Mouse (Mus musculus): ENCODE measurements at regions not wholly inside any gene's neighbourhood (a gene's known extent, or its start where the extent isn't known, plus 50 kb on each side); places are given as distances from the start of the nearest gene placed in this dataset.

DNA sequence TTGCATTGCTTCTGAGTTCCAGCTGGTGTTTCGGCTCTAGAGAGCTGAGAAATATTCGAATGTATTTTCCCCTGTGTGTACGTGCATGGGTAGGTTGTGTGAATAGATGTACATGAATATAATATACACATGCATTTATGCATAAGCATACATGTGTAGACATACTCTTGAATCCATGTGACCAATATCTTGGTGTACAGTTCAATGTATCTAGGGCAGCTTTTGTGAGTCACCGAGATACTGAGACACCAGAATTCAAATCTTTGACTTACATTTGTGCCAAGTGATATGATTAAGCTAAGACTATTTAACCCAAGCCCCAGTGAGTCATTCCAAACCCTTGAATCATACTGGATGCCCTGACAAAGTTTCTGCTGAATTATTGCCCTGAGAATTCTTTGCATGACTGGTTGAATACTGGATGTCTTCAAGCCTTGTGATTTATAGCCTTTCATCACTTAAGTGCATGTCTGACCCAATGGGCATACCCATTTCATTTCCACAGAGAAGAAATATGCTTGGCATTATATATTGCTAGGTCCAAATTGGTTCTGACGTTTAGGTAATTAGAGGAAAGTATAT, 103.3 kb upstream of the Tsc22d2 start:
- Histone ChIP-seq H3K9ac (ENCODE audit: low read depth, poor library complexity, severe bottlenecking) (no peak overlapping the region), H3K27me3 (ENCODE audit: control insufficient read depth, insufficient read depth, low read length, poor library complexity, severe bottlenecking) (no peaks in the 10 kb centered on the region), H3K4me1 (ENCODE audit: control insufficient read depth, insufficient read depth, low read length) (no peaks in the 10 kb centered on the region), H3K9me3 (replicated peaks; ENCODE audit: control insufficient read depth, insufficient read depth, low read length, poor library complexity, severe bottlenecking) (no peaks in the 10 kb centered on the region), H3K36me3 (ENCODE audit: control insufficient read depth, insufficient read depth, low read length, poor library complexity, severe bottlenecking) (no peaks in the 10 kb centered on the region), H3K4me3 (ENCODE audit: low read depth, low read length) (no peak overlapping the region), H3K27ac (ENCODE audit: insufficient read depth, low read length) (no peak overlapping the region)
- TF ChIP-seq POLR2A (IDR thresholded peaks at IDR 0.05; ENCODE audit: insufficient read depth, low read length) (no peak), CTCF (IDR thresholded peaks at IDR 0.05; ENCODE audit: low read depth, low read length) (no peak), EP300 (IDR thresholded peaks at IDR 0.05; ENCODE audit: insufficient read depth, low read depth, low read length) (no peak)

DNA sequence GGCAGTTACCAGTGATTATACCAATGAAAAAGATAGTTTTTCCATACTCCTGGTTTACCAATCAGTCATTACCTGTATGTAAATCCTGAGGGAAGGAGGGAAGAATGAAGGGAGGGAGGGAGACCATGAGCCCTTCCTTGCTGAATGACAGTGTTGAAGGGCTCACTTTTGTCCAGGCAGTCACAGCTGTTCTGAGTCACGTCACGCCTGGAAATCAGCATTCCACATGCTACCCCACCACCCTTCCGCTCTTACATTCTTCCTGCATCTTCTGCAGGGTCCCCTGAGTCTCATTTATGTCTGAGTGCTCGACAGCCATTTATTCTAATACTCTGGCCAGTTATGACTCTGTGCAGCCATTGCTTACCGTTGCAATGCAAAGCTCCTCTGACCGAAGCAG, 101.9 kb upstream of the Tsc22d2 start:
- no peak overlapping the region for H3K4me3 ChIP-seq (ENCODE audit: low read depth, low read length)
- TF ChIP-seq CTCF (IDR thresholded peaks at IDR 0.05; ENCODE audit: low read depth, low read length), result no peak
- TF ChIP-seq EP300 (IDR thresholded peaks at IDR 0.05; ENCODE audit: insufficient read depth, low read depth, low read length), result no peak
- no peak for TF ChIP-seq POLR2A (IDR thresholded peaks at IDR 0.05; ENCODE audit: insufficient read depth, low read length)
- no peaks in the 10 kb centered on the region for H3K36me3 ChIP-seq (ENCODE audit: control insufficient read depth, insufficient read depth, low read length, poor library complexity, severe bottlenecking)
- no peaks in the 10 kb centered on the region for H3K4me1 ChIP-seq (ENCODE audit: control insufficient read depth, insufficient read depth, low read length)
- H3K9me3 ChIP-seq (replicated peaks; ENCODE audit: control insufficient read depth, insufficient read depth, low read length, poor library complexity, severe bottlenecking), result no peaks in the 10 kb centered on the region
- no peak overlapping the region for H3K9ac ChIP-seq (ENCODE audit: low read depth, poor library complexity, severe bottlenecking)
- no peak overlapping the region for H3K27ac ChIP-seq (ENCODE audit: insufficient read depth, low read length)
- H3K27me3 ChIP-seq (ENCODE audit: control insufficient read depth, insufficient read depth, low read length, poor library complexity, severe bottlenecking), result no peaks in the 10 kb centered on the region

DNA sequence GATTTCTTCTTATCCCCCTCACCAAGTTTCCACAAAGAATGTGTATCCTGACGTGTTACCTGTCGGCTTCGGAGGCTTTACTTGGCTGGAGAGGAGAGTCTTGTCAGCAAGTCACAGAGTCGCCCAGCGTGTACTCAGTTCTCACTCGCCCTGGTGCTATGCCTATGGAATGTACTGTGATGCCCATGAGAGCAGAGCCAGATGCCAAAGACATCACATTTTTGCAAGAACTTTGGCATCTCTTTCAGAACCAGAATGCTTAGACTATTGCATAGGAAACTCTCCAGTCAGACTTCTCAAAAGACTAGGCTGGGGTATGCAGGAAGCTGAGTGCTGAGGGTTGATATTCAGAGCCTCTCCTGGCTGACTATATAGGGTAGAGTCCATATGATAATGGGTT, 99.3 kb upstream of the Tsc22d2 start:
- Histone ChIP-seq H3K27ac (ENCODE audit: insufficient read depth, low read length) (no peak overlapping the region), H3K9ac (ENCODE audit: low read depth, poor library complexity, severe bottlenecking) (no peak overlapping the region), H3K4me1 (ENCODE audit: control insufficient read depth, insufficient read depth, low read length) (no peaks in the 10 kb centered on the region), H3K36me3 (ENCODE audit: control insufficient read depth, insufficient read depth, low read length, poor library complexity, severe bottlenecking) (no peaks in the 10 kb centered on the region), H3K9me3 (replicated peaks; ENCODE audit: control insufficient read depth, insufficient read depth, low read length, poor library complexity, severe bottlenecking) (no peaks in the 10 kb centered on the region), H3K4me3 (ENCODE audit: low read depth, low read length) (no peak overlapping the region), H3K27me3 (ENCODE audit: control insufficient read depth, insufficient read depth, low read length, poor library complexity, severe bottlenecking) (no peaks in the 10 kb centered on the region)
- TF ChIP-seq POLR2A (IDR thresholded peaks at IDR 0.05; ENCODE audit: insufficient read depth, low read length) (no peak), CTCF (IDR thresholded peaks at IDR 0.05; ENCODE audit: low read depth, low read length) (no peak), EP300 (IDR thresholded peaks at IDR 0.05; ENCODE audit: insufficient read depth, low read depth, low read length) (no peak)

DNA sequence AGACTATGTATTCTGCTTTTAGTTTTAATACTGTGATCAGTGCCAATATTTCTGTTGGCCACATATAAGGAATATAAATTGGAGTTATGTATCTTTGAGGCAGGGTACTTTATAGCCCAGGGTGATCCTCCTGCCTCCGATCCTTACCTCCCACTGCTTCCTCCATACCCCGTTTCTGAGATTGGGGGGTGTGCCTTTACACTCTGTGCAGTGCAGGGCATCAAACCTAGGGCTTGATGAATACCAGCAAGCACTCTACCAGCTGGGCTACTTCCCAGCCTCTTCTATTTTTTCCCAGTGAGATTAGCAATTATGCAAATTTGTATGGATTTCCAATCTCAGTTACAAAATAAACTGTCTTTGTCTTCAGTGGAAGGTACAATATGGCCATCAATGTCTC, 97.3 kb upstream of the Tsc22d2 start:
- H3K9me3 ChIP-seq (replicated peaks; ENCODE audit: control insufficient read depth, insufficient read depth, low read length, poor library complexity, severe bottlenecking), result no peaks in the 10 kb centered on the region
- no peaks in the 10 kb centered on the region for H3K4me1 ChIP-seq (ENCODE audit: control insufficient read depth, insufficient read depth, low read length)
- no peak for TF ChIP-seq EP300 (IDR thresholded peaks at IDR 0.05; ENCODE audit: insufficient read depth, low read depth, low read length)
- no peak for TF ChIP-seq POLR2A (IDR thresholded peaks at IDR 0.05; ENCODE audit: insufficient read depth, low read length)
- no peak for TF ChIP-seq CTCF (IDR thresholded peaks at IDR 0.05; ENCODE audit: low read depth, low read length)
- no peak overlapping the region for H3K9ac ChIP-seq (ENCODE audit: low read depth, poor library complexity, severe bottlenecking)
- no peak overlapping the region for H3K4me3 ChIP-seq (ENCODE audit: low read depth, low read length)
- no peak overlapping the region for H3K27ac ChIP-seq (ENCODE audit: insufficient read depth, low read length)
- no peaks in the 10 kb centered on the region for H3K36me3 ChIP-seq (ENCODE audit: control insufficient read depth, insufficient read depth, low read length, poor library complexity, severe bottlenecking)
- H3K27me3 ChIP-seq (ENCODE audit: control insufficient read depth, insufficient read depth, low read length, poor library complexity, severe bottlenecking), result no peaks in the 10 kb centered on the region

DNA sequence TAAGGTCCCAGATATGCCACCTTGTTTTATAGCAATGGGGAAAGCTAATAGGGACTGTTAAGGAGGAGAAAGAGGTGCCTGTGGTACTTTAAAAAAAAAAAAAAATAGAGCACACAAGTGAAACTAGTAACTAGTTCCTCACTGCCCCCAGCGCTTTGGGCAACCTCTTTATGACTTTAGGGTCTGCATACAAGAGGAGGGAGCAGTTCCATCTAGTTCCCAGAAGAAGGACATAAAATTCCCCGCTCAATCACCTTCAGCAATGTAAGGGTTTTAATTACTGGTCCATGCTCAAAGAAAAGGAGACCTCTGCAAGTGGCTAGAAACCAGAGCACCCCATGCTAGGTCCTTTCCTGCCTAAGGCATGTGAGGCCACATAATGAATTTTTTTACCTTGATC, 95.8 kb upstream of the Tsc22d2 start:
- no peak overlapping the region for H3K4me3 ChIP-seq (ENCODE audit: low read depth, low read length)
- H3K27me3 ChIP-seq (ENCODE audit: control insufficient read depth, insufficient read depth, low read length, poor library complexity, severe bottlenecking), result no peaks in the 10 kb centered on the region
- H3K4me1 ChIP-seq (ENCODE audit: control insufficient read depth, insufficient read depth, low read length), result no peaks in the 10 kb centered on the region
- H3K36me3 ChIP-seq (ENCODE audit: control insufficient read depth, insufficient read depth, low read length, poor library complexity, severe bottlenecking), result no peaks in the 10 kb centered on the region
- H3K9me3 ChIP-seq (replicated peaks; ENCODE audit: control insufficient read depth, insufficient read depth, low read length, poor library complexity, severe bottlenecking), result no peaks in the 10 kb centered on the region
- H3K9ac ChIP-seq (ENCODE audit: low read depth, poor library complexity, severe bottlenecking), result no peak overlapping the region
- H3K27ac ChIP-seq (ENCODE audit: insufficient read depth, low read length), result no peak overlapping the region
- TF ChIP-seq POLR2A (IDR thresholded peaks at IDR 0.05; ENCODE audit: insufficient read depth, low read length) (no peak), EP300 (IDR thresholded peaks at IDR 0.05; ENCODE audit: insufficient read depth, low read depth, low read length) (no peak), CTCF (IDR thresholded peaks at IDR 0.05; ENCODE audit: low read depth, low read length) (no peak)

GRCm38 (mm10) chr3:58319463-58319862, 95.1 kb upstream of the Tsc22d2 start:
- no peaks in the 10 kb centered on the region for H3K4me1 ChIP-seq (ENCODE audit: control insufficient read depth, insufficient read depth, low read length)
- no peaks in the 10 kb centered on the region for H3K27me3 ChIP-seq (ENCODE audit: control insufficient read depth, insufficient read depth, low read length, poor library complexity, severe bottlenecking)
- no peak overlapping the region for H3K27ac ChIP-seq (ENCODE audit: insufficient read depth, low read length)
- no peak overlapping the region for H3K9ac ChIP-seq (ENCODE audit: low read depth, poor library complexity, severe bottlenecking)
- no peak overlapping the region for H3K4me3 ChIP-seq (ENCODE audit: low read depth, low read length)
- no peaks in the 10 kb centered on the region for H3K36me3 ChIP-seq (ENCODE audit: control insufficient read depth, insufficient read depth, low read length, poor library complexity, severe bottlenecking)
- TF ChIP-seq EP300 (IDR thresholded peaks at IDR 0.05; ENCODE audit: insufficient read depth, low read depth, low read length) (no peak), POLR2A (IDR thresholded peaks at IDR 0.05; ENCODE audit: insufficient read depth, low read length) (no peak), CTCF (IDR thresholded peaks at IDR 0.05; ENCODE audit: low read depth, low read length) (no peak)
- no peaks in the 10 kb centered on the region for H3K9me3 ChIP-seq (replicated peaks; ENCODE audit: control insufficient read depth, insufficient read depth, low read length, poor library complexity, severe bottlenecking)

All from ES-Bruce4 (cell line).